Mouse (Mus musculus): Measurements from ENCODE around the gene Fbxo28.
"Not testable (repeated sequence)": the region's sequence is repeated elsewhere in the genome, so short reads cannot be mapped to it uniquely, and the experiment has no call there.

Fbxo28 gene

GRCm38 (mm10) chr1:182340281-182340680 is 1.1 kb downstream of the Fbxo28 start:
- no peak for DNase-seq

- no peak for DNase-seq
These were observed 2.4 kb downstream of the Fbxo28 start for GRCm38 (mm10) chr1:182338961-182339565.

GRCm38 (mm10) chr1:182333766-182334437 is 7.5 kb downstream of the Fbxo28 start:
- DNase-seq, result no peak

- DNase-seq, result no peak
These were observed 9.1 kb downstream of the Fbxo28 start for GRCm38 (mm10) chr1:182332090-182333034.

- DNase-seq, result no peak
These were observed 15.5 kb downstream of the Fbxo28 start for GRCm38 (mm10) chr1:182325919-182326318.

GRCm38 (mm10) chr1:182324552-182324951 is 16.9 kb downstream of the Fbxo28 start:
- DNase-seq, result no peak

GRCm38 (mm10) chr1:182323139-182323538 is 18.3 kb downstream of the Fbxo28 start:
- no peak for DNase-seq

GRCm38 (mm10) chr1:182314201-182314600 is 27.2 kb downstream of the Fbxo28 start:
- DNase-seq, result no peak

- DNase-seq, result no peak
These were observed 28.2 kb downstream of the Fbxo28 start for GRCm38 (mm10) chr1:182313181-182313580.

GRCm38 (mm10) chr1:182311376-182311775 is 30.1 kb downstream of the Fbxo28 start:
- no peak for DNase-seq

- DNase-seq, result no peak
These were observed 31.1 kb downstream of the Fbxo28 start for GRCm38 (mm10) chr1:182310316-182310715.

GRCm38 (mm10) chr1:182309403-182309802 is 32.0 kb downstream of the Fbxo28 start:
- no peak for DNase-seq

GRCm38 (mm10) chr1:182302916-182303315 is 38.5 kb downstream of the Fbxo28 start:
- no peak for DNase-seq

- DNase-seq, result no peak
These were observed 39.1 kb downstream of the Fbxo28 start for GRCm38 (mm10) chr1:182302176-182302870.

- no peak for DNase-seq
These were observed 43.6 kb downstream of the Fbxo28 start for GRCm38 (mm10) chr1:182297821-182298220.

- no peak for DNase-seq
These were observed 44.2 kb downstream of the Fbxo28 start for GRCm38 (mm10) chr1:182297246-182297645.

- no peak for DNase-seq
These were observed 44.6 kb downstream of the Fbxo28 start for GRCm38 (mm10) chr1:182296816-182297215.

GRCm38 (mm10) chr1:182296141-182296540 is 45.3 kb downstream of the Fbxo28 start:
- DNase-seq, result no peak

GRCm38 (mm10) chr1:182292291-182292690 is 49.1 kb downstream of the Fbxo28 start:
- DNase-seq, result no peak

GRCm38 (mm10) chr1:182290741-182291140 is 50.7 kb downstream of the Fbxo28 start:
- DNase-seq, result not testable (repeated sequence)

- no peak for DNase-seq
These were observed 51.6 kb downstream of the Fbxo28 start for GRCm38 (mm10) chr1:182289781-182290180.

- no peak for DNase-seq
These were observed 52.8 kb downstream of the Fbxo28 start for GRCm38 (mm10) chr1:182288601-182289000.

GRCm38 (mm10) chr1:182287781-182288180 is 53.6 kb downstream of the Fbxo28 start:
- no peak for DNase-seq

Measured in lung, adult 18-20 months (tissue).